Mouse (Mus musculus): ENCODE data around the gene Peak1.

The Peak1 gene

DNA sequence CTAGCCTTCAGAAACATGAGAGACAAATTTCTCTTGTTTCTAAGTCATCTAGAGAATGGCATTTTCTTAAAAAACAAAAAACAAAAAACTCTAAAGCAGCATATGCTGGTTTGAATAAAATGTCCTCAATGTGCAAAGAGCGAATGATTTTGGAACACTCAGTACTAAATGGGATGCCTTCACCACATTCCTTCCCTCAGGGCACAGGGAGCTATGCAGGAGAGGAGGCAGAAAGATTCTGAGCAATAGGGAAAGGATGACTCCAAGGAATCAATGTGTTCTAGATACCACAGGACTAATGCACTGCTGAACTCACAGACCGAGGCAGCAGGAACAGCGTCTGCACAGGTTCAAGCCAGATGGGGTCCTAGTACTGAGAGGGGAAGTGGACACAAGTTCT, 103.5 kb downstream of the Peak1 start:
- DNase-seq (ENCODE audit: low spot score), result no peak

DNA sequence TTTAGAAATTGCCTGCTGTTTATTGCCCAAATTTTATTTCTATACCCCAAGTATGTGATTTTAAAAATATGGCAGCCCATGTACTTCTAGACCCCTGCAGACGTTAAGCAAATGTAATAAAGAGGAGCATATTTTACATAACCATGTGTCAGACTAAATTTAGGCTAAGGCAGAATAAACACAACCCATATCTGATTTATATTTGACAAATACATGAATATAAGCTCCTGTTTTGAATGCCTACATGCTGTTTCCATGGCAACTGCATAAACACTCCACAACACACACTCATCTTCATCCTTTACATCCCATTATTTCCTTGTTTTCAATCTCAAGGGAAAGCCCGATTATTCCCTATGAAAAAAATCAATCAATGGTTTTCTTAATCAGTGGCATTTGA, 108.8 kb downstream of the Peak1 start:
- no peak for DNase-seq (ENCODE audit: low spot score)

GRCm38 (mm10) chr9:56304526-56304925, 113.3 kb downstream of the Peak1 start:
- no peak for DNase-seq (ENCODE audit: low spot score)

- no peak for DNase-seq (ENCODE audit: low spot score)
Observed at GRCm38 (mm10) chr9:56302921-56303465, 114.9 kb downstream of the Peak1 start.

DNA sequence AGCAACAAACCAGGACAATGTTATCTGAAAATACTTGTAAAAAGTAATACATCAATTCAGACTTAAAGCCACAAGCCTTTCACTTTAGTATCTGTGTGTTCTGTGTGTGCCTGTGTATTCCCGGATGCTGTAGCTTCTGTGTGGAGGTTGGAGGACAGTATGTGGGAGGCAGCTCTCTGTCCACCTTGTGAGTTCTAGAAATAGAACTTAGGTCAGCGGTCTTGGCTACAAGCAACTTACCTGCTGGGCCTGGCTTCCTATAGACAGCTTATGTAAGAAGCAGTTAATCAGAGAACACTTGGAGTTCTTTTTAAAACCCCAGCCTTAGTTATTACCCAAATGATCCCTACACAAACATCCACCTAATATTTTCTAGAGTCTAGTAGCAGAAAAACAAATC, 127.8 kb downstream of the Peak1 start:
- no peak for DNase-seq (ENCODE audit: low spot score)

GRCm38 (mm10) chr9:56282481-56282880, 135.4 kb downstream of the Peak1 start:
- no peak for DNase-seq (ENCODE audit: low spot score)

DNA sequence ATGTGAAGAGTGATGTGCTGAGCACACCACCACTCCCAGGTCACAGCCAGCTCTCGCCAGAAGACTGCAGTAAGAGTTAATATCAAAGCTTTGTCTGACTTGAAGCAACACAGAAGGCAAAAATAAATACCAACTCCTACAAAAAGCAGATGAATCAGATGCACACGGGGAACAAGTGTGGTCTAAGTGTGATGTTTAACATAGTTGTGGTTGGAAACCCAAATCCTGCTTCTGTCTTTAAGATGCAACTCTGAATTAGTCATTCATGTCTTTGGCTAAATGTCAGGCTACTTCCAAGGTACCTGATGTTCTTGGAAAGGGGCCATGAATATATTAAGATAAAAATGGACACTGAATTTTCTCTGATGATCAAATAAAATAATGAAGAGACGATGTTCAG, 144.3 kb downstream of the Peak1 start:
- no peak for DNase-seq (ENCODE audit: low spot score)

DNA sequence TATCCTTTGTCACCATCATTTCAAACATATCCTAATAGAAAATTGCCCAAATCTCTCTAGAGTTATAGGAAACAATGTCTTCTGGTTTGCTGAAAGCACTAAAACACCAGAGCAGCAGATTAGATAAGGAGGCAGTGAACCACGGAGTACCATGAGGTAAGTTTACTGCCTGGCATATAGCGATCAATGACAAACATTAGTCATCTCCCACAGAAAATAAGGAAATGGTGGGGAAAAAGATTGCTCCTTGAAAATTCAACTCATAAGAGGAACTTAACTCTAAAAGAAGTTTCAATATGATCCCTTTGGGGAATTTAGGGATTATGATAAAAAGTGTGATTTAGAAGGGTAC, 145.6 kb downstream of the Peak1 start:
- no peak for DNase-seq (ENCODE audit: low spot score)

DNA sequence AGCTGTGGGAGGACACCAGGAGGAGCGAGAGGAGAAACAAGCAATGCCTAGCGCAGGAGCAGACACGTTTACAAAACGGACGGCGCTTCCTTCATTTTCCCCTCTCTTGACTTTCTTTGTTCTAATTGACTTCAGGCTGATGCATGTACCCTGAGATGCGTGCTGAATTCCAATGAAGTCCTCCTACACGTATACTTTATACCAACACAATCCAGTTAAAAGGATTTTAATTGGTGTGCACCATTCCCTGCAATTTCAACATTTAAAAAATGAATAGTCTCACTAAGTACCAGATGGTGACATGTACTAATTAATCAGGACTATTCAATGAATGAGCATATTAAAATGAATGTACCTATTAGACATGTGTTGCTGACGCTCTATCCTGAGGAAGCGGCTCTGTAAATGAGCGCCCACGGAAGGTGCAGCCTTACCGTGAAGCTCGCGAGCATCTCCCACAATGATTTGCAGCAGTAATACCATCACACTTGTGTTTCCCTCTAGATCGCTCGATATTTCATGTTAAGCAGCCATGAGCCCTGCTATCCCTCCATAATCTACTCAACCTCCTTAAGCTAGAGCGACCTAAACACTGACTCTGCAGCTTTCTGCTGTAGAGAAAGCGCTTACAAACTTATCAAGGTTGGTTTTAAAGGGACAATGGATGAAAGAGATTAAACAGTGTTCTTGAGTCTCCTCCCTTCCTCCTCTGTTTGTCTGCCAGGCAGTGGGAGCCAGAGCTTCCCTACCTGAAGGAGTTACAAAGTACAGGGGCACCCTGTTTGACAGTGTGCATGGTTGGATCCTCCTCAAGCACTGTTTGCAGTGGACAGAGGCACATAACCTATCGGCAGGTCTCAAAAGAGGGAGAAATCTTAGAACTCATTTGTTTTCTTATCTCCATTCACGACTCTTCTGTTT, 146.3 kb downstream of the Peak1 start:
- no peak for DNase-seq (ENCODE audit: low spot score)

DNA sequence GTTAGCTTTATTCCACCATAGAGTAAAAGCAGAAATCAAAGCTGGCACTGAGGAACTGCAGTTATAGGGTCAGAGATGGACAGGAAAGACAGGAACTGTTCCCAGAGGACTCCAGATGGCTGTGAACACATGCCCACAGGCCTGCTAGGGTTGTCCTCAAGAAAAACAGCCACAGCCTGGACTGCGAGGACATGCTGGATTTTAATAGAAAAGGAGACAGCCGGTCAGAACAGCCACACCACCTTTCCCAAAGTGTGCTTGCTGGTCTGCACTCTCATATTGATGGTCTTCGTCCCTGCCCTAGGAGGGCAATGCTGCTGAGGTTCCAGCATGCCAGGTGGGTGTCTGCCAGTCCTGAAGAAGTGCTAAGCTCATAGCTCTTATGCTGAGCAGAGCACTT, 148.8 kb downstream of the Peak1 start:
- no peak for DNase-seq (ENCODE audit: low spot score)

GRCm38 (mm10) chr9:56266200-56266815, 151.6 kb downstream of the Peak1 start:
- no peak for DNase-seq (ENCODE audit: low spot score)

- DNase-seq (ENCODE audit: low spot score), result no peak
Observed at GRCm38 (mm10) chr9:56265460-56266199, 152.2 kb downstream of the Peak1 start.

DNA sequence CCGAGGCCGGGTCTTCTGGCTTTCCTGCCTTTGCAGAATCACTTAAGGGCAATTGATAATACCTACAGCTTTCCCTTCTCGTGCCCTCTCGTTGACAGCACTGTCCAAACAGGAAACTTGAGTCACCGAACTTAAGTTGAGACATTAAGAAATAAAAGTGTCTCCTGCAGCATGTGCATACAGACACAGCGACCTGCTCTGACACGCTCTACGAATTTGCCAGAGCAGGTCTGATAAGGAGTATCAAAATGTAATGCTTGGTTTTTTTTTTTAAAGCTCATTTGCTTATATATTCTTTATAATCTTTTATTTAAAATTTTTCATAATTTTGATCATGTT, 152.9 kb downstream of the Peak1 start:
- DNase-seq (ENCODE audit: low spot score), result no peak

DNA sequence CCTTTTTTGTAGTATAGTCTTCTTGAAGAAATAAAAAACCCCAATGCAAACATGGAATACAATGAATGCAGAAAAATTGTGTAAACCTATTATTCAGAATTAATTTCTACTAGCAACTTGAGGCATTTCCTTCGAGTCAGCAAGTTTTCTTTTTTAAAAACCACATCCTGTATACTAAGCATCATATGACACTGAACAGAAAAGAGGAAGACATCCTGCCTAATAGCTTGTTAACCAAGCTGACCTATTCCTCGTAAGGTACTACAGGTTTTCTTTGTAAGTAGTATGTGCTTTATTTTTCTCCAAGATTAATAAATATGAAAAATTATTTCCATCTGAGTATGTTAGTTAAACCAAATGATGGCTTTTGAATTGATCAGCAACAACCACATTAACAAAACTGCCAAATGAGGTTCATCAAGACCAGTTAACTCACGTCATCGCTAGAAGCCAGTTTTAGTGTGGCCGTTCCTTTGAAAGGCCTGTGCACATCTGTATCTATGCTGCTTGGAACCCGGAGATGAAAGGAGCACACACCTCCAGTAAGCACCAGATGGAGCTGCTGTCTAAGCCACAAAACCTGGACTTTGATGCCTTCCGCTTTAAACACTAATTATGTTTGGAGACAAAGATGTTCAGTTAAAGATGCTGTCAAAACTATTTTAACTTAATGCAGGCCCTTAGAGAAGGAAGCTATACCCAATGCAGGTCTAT, 153.4 kb downstream of the Peak1 start:
- no peak for DNase-seq (ENCODE audit: low spot score)

DNA sequence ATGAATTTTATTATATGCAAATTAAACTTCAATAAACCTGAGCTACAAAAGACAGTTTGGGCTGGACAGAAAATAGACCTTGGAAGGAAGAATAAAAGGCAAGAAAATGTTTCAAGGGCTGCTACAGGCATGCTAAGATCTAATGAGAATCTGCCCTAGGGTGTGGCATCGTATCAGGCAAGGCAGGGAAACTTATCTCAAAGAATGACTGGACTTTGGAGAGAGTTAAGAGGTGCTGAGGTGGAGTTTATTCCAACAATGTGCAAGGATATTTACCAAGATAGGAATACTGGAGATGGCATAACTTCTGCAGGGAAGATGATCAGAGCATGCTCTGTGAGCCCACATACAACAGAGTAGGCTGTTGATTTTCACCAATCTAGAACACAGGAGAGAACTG, 154.8 kb downstream of the Peak1 start:
- DNase-seq (ENCODE audit: low spot score), result no peak

DNA sequence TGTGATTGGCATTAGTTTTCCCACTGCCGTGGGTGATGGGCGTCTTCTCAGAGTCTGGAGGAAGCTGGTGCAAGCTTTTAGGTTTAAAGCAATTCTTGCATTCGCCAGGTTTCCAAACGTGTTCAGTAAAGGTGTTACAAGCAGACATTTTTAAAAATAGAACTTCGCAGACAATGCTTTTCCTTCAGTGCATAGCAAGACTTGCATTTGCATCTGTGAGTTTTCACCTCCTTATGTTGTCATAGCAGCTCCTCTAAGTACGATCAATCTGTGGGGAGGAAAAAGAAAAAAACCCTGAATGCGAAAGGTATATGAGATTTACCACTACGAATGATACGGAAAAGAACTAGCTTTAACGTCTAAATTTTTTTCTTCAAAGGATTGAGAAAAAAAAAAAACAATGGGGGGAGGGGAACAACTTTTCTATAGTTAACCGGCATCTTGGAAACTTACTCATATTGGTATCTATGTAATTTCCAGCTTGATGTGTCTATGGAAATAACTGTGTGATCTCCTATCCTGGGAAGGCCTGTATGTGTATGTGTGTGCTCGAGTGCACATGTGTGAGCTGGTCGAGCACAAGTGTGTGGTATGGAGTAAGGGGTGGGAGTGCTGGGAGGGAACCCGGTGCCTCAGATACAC, 157.3 kb downstream of the Peak1 start:
- DNase-seq (ENCODE audit: low spot score), result no peak

- DNase-seq (ENCODE audit: low spot score), result no peak
Observed at GRCm38 (mm10) chr9:56259790-56260494, 157.9 kb downstream of the Peak1 start.

- no peak for DNase-seq (ENCODE audit: low spot score)
Observed at GRCm38 (mm10) chr9:56258261-56258790, 159.5 kb downstream of the Peak1 start.

DNA sequence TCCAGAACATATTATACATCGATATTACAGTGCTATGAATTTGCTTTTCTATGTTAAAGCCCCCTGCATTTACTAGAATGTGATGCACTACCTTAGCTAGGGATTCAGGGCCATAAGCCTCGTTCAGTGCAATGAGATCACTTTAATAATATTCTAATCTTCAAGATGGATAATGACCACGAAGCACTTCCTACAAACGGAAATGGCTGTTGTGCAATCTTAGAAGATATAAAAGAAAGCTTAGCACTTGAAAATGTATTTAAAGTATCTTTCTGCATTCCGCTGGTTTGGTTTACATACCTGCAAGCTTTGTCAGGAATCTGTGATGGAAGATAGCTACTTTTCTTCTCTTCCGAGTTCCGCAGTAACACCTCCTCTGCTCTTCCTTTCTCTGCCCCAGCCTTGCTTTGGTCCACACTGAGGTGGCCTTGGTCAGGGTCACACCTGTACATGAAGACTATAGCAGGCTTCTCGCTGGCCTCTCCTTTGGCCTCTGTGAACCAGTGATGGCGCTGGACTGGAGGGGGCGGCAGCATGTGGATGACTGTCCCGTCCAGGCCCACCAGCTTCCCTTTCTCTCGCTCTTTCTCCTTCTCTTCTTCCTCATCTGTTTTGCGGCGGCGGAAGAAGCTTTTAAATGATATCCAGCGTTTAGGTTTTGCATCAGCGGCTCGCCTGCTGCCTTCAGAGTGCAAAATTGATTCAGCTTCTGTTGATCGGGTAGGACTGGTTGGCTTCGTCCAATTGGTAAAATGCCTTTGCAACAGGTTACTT, 160.5 kb downstream of the Peak1 start:
- DNase-seq (ENCODE audit: low spot score), result no peak
